Mouse (Mus musculus) cerebellum, adult 2 months (tissue): ENCODE data around the gene Mx1.

Source experiments
- CTCF ChIP-seq: fragments of 200-500 bp; IDR thresholded peaks from 2 replicates; pipeline ENCODE4 v1.5.1; 2011; ENCODE audit warnings: low read depth, mild to moderate bottlenecking, control low read depth, low read length, moderate library complexity, borderline replicate concordance; ENCODE audit not compliant: insufficient read depth
- POLR2A ChIP-seq: fragments of 200-500 bp; IDR thresholded peaks from 2 replicates; pipeline ENCODE4 v1.6.1; 2011; ENCODE audit warnings: low read length, control low read depth, borderline replicate concordance; ENCODE audit not compliant: insufficient read depth

GRCm38 (mm10) chr16:97418749-97419453 lies 43.8 kb downstream of the Mx1 start:
- no peak for TF ChIP-seq CTCF
- no peak for TF ChIP-seq POLR2A
